Mouse (Mus musculus) layer of hippocampus, adult 18-20 months (tissue): ENCODE data around the gene Tnfrsf9. TPM values are rescaled to one million over a fixed set of nuclear protein-coding genes. Genes with fewer than 3 reads are reported as not detected.

ENCODE experiments used
- DNase-seq, 2 experiments: peaks; one replicate each; pipeline ENCODE4 v3.0.0; 2022; ENCODE audit warnings: low spot score in 2 of 2
- total RNA-seq, 2 experiments: library from RNA; stranded (reverse); gene quantifications; 2 replicates each; pipeline ENCODE4 v1.2.3; 2021

Tnfrsf9 gene
- total RNA-seq, 2 experiments from 2014 or later = 0.82 to 0.89 TPM

DNA sequence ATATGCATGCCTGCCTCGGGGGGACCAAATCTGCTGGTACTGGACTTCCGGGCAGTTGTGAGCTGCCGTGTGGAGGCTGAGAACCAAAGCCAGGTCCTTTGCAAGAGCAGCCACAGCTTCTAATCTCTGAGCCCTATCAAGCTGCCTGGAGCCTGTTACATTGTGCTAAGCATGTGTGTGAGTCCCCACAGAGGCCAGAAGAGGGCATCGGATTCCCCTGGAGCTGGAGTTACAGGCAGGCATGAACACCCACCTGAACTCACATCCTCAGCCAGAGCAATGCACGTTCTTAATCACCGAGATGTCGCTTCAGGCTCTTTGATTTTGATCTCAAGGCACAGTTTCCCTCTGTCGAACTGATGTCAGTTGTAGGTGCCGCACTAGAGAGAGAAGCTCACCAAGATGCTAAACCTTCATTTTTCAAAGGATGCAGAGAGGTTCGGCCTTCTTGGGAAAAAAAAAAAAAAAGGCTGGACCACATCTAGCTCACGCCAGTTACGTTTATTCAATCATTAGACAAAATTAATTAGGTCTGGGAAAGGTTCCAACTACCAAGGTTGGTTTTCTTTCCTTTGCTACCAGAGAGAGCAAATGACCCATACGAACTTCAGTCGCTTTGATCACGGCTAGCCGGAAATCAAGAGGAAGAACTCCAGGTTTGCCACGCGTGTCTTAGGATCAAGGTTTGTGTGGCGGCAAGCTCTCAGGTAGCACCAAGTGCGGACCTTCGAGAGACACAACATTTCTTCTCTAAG, 64.0 kb downstream of the Tnfrsf9 start:
- no peak for DNase-seq

DNA sequence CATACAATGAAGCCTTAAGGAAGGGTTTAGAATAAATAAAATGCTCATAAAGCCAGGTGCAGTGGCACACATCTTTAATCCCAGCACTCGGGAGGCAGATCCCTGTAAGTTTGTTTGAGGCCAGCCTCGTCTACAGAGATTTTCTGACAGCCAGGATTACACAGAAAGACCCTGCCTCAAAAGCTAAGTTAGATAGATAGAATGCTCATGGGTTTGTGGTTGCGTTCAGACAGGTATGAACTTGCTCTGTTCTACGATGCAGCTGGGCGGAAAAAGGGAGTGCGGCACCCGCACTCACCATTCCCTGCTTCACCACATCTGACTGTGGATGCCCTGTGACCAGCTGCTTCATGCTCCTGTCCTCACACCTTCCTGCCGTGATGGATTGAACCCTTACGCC, 65.1 kb downstream of the Tnfrsf9 start:
- no peak for DNase-seq

DNA sequence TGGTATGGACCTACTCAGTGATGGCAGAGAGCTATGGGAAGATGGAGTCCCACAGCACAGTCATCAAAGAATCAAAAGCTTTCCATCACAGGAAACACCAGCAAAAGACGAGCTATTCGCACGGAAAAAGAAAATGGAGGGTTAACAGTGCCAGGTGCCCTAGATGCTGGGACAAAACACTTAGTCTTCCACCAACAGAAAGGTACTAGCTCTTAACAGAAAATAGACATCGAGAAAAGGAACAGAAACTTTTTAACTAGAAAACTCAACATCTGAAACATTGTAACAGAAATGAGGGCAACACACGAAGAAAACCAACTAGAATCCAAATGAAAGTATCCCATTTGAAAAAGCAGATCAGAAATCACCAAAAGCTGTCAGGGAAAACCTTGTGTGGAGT, 65.8 kb downstream of the Tnfrsf9 start:
- DNase-seq = no peak

DNA sequence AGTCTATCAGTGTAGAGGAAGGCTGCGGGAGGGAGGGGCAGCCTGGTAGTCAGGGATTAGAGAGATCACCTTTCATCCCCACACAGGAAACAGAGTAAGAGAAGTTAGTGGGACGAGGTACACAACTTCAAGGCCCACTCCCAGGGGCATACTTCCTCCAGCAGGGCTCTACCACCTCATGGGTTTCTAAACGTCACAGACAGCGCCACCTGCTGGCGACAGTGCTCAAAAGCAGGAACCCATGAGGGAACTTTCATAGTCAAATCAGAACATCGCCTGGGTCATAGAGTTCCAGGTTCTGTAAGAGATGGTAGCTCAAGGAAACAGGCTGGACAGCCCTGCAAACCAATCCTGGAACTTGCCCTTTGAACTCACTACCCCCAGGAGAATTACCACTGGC, 75.8 kb downstream of the Tnfrsf9 start:
- DNase-seq = no peak

Other genes starting within 250 kb of the Tnfrsf9 start
- gene Errfi1, start 60.6 kb upstream of the Tnfrsf9 start, total RNA-seq = 10 to 100 TPM; 45.7 to 60.5 TPM
- gene Park7, start 125 bp upstream of the Tnfrsf9 start, total RNA-seq = 100 to 1,000 TPM; 241 to 256 TPM
- gene Uts2, start 82.5 kb downstream of the Tnfrsf9 start, total RNA-seq = not detected
- 10 to 100 TPM; 25.9 to 30.3 TPM for gene Per3, start 130.1 kb downstream of the Tnfrsf9 start, total RNA-seq
- 10 to 100 TPM; 30.4 to 30.7 TPM for gene Vamp3, start 143.4 kb downstream of the Tnfrsf9 start, total RNA-seq
- gene Gm13090, start 175.0 kb downstream of the Tnfrsf9 start, total RNA-seq = not detected